Comparison of ENCODE assay signal across 14 mouse cellular contexts in genomic region chr4:31612825-31613514, GRCm38 (mm10).
DNase-seq lines count a peak whose midpoint lies in the region; ATAC-seq lines count a peak whose summit lies in the region.
"Had no signal": no experiment of that assay in that cellular context is flagged by ENCODE, and none has a peak within 500 bp of the region (broad histone marks: within the 10 kb centered on the region; RNA-seq: fewer than 3 reads in every experiment).

No protein-coding gene starts in this region.

- H3K4me3 ChIP-seq in kidney, embryonic 14.5 days (ENCODE audit: low read length): no peak overlapping the region
- H3K4me3 ChIP-seq in embryonic facial prominence, embryonic 11.5 days (ENCODE audit: low read depth, low read length): no peak overlapping the region
- H3K4me3 ChIP-seq in hindbrain, embryonic 12.5 days: no peak overlapping the region
- no peak overlapping the region for H3K4me3 ChIP-seq in midbrain, embryonic 11.5 days (ENCODE audit: low read depth, low read length)
- H3K4me3 ChIP-seq: erythroblast, embryonic 14.5 days; stomach, embryonic 15.5 days had no signal

- intact Hi-C loops in heart, postnatal 10 days (cut with DNase I): no loop called here

- DNase-seq in kidney, postnatal 25 days: no peak
- peak; percentile 47 for DNase-seq in embryonic facial prominence, embryonic 11.5 days (ENCODE audit: low spot score)
- peak; percentile 88 for DNase-seq in midbrain, embryonic 11.5 days (ENCODE audit: low spot score, missing footprints)
- no peak for DNase-seq in thymus, postnatal 0 days (ENCODE audit: low spot score)
- DNase-seq in heart, postnatal 10 days: no peak
- DNase-seq in lung, postnatal 10 days: no peak
- DNase-seq: cerebellum, adult 8-10 months; heart, postnatal 4 days; lung, adult 2 months; right cerebral cortex, postnatal 4 days had no signal

- no peak overlapping the region for H3K27ac ChIP-seq in kidney, embryonic 14.5 days (ENCODE audit: low read depth, low read length)
- H3K27ac ChIP-seq in embryonic facial prominence, embryonic 11.5 days (replicated peaks; ENCODE audit: low read depth, low read length): 0 out of 2 replicates have a peak overlapping the region, but pooled peaks have one; percentile 47
- peak overlapping the region; percentile 65; the same call in 1 of the 2 replicates for H3K27ac ChIP-seq in hindbrain, embryonic 12.5 days
- no peak overlapping the region; the same call in 1 of the 2 replicates for H3K27ac ChIP-seq in midbrain, embryonic 11.5 days (ENCODE audit: low read depth, low read length)
- H3K27ac ChIP-seq: stomach, embryonic 15.5 days had no signal

- no peaks in the 10 kb centered on the region for H3K27me3 ChIP-seq in kidney, embryonic 14.5 days (ENCODE audit: control insufficient read depth, insufficient read depth, low read length)
- no peaks in the 10 kb centered on the region for H3K27me3 ChIP-seq in embryonic facial prominence, embryonic 11.5 days (ENCODE audit: control insufficient read depth, insufficient read depth, low read length)
- no peaks in the 10 kb centered on the region for H3K27me3 ChIP-seq in hindbrain, embryonic 12.5 days
- H3K27me3 ChIP-seq in midbrain, embryonic 11.5 days (ENCODE audit: control insufficient read depth, insufficient read depth, low read length): no peaks in the 10 kb centered on the region
- H3K27me3 ChIP-seq: stomach, embryonic 15.5 days had no signal

- H3K9me3 ChIP-seq in kidney, embryonic 14.5 days (ENCODE audit: control insufficient read depth, low read length): no peaks in the 10 kb centered on the region
- H3K9me3 ChIP-seq in embryonic facial prominence, embryonic 11.5 days (replicated peaks; ENCODE audit: control insufficient read depth, low read length): no peaks in the 10 kb centered on the region
- H3K9me3 ChIP-seq in hindbrain, embryonic 12.5 days (replicated peaks): no peaks in the 10 kb centered on the region
- H3K9me3 ChIP-seq in midbrain, embryonic 11.5 days (ENCODE audit: control insufficient read depth, low read length): no peaks in the 10 kb centered on the region
- H3K9me3 ChIP-seq: stomach, embryonic 15.5 days had no signal

- ATAC-seq in kidney, embryonic 14.5 days (ENCODE audit: low FRiP score, low TSS enrichment): peak; percentile 74
- ATAC-seq in embryonic facial prominence, embryonic 11.5 days (replicated peaks; ENCODE audit: insufficient number of reproducible peaks, low FRiP score, low TSS enrichment, low read depth): peak; percentile 66; the same call in 1 of the 2 replicates
- peak; percentile 74 for ATAC-seq in hindbrain, embryonic 12.5 days (ENCODE audit: low FRiP score)
- ATAC-seq in midbrain, embryonic 11.5 days (ENCODE audit: low FRiP score): peak; percentile 56

- no peak overlapping the region for H3K4me2 ChIP-seq in kidney, embryonic 14.5 days (replicated peaks; ENCODE audit: low read depth, low read length)
- no peak overlapping the region for H3K4me2 ChIP-seq in embryonic facial prominence, embryonic 11.5 days (ENCODE audit: low read depth, low read length)
- 0 out of 2 replicates have a peak overlapping the region, but pooled peaks have one; percentile 5 for H3K4me2 ChIP-seq in hindbrain, embryonic 12.5 days (replicated peaks)
- 0 out of 2 replicates have a peak overlapping the region, but pooled peaks have one; percentile 17 for H3K4me2 ChIP-seq in midbrain, embryonic 11.5 days
- H3K4me2 ChIP-seq: stomach, embryonic 15.5 days had no signal

- no peak overlapping the region for H3K9ac ChIP-seq in kidney, embryonic 14.5 days (ENCODE audit: low read depth, low read length)
- no peak overlapping the region for H3K9ac ChIP-seq in embryonic facial prominence, embryonic 11.5 days (replicated peaks; ENCODE audit: low read length)
- no peak overlapping the region for H3K9ac ChIP-seq in hindbrain, embryonic 12.5 days
- no peak overlapping the region for H3K9ac ChIP-seq in midbrain, embryonic 11.5 days (ENCODE audit: low read length)
- H3K9ac ChIP-seq: stomach, embryonic 15.5 days had no signal

- WGBS in kidney, embryonic 14.5 days: 34% methylated on average over 9 of the region's 9 CpGs
- 35% methylated on average over 9 of the region's 9 CpGs for WGBS in embryonic facial prominence, embryonic 11.5 days
- WGBS in hindbrain, embryonic 12.5 days: 59% methylated on average over 9 of the region's 9 CpGs
- 57% methylated on average over 9 of the region's 9 CpGs for WGBS in midbrain, embryonic 11.5 days

- peaks cover 10% of the 10 kb centered on the region; the same call in 1 of the 2 replicates for H3K4me1 ChIP-seq in kidney, embryonic 14.5 days (ENCODE audit: control insufficient read depth, insufficient read depth, low read length)
- H3K4me1 ChIP-seq in embryonic facial prominence, embryonic 11.5 days (ENCODE audit: control insufficient read depth, insufficient read depth, low read length): no peaks in the 10 kb centered on the region
- H3K4me1 ChIP-seq in hindbrain, embryonic 12.5 days: peaks cover 25% of the 10 kb centered on the region
- peaks cover 14% of the 10 kb centered on the region for H3K4me1 ChIP-seq in midbrain, embryonic 11.5 days (ENCODE audit: control insufficient read depth, insufficient read depth, low read length)

- no peaks in the 10 kb centered on the region for H3K36me3 ChIP-seq in kidney, embryonic 14.5 days (ENCODE audit: control insufficient read depth, insufficient read depth, low read length)
- H3K36me3 ChIP-seq in embryonic facial prominence, embryonic 11.5 days (replicated peaks; ENCODE audit: control insufficient read depth, insufficient read depth, low read depth, low read length): no peaks in the 10 kb centered on the region
- H3K36me3 ChIP-seq in hindbrain, embryonic 12.5 days: no peaks in the 10 kb centered on the region
- H3K36me3 ChIP-seq in midbrain, embryonic 11.5 days (ENCODE audit: control insufficient read depth, insufficient read depth, low read length): no peaks in the 10 kb centered on the region
- H3K36me3 ChIP-seq: stomach, embryonic 15.5 days had no signal

Comparison
In these comparisons a context has a peak if more than half of its experiments do, and no peak if none do; other contexts are left out.
1. H3K27ac ChIP-seq: peak in embryonic facial prominence, embryonic 11.5 days (single experiment) and hindbrain, embryonic 12.5 days (single experiment); none in kidney, embryonic 14.5 days (single experiment) and midbrain, embryonic 11.5 days (single experiment).
2. H3K4me2 ChIP-seq: peak in hindbrain, embryonic 12.5 days (single experiment) and midbrain, embryonic 11.5 days (single experiment); none in kidney, embryonic 14.5 days (single experiment) and embryonic facial prominence, embryonic 11.5 days (single experiment).
3. DNase-seq: peak in embryonic facial prominence, embryonic 11.5 days (single experiment) and midbrain, embryonic 11.5 days (single experiment); none in kidney, postnatal 25 days (0 of 2), thymus, postnatal 0 days (single experiment), heart, postnatal 10 days (0 of 2) and lung, postnatal 10 days (single experiment).
4. Peak in every context shown above with its lines, with median percentiles within 50 percentile points of each other: ATAC-seq.